Mouse (Mus musculus): ENCODE measurements around the gene Accs.

Gene Accs

GRCm38 (mm10) chr2:93849505-93850089, at the start of gene Accs:
Gene Accs (minus strand): TSS chr2:93849943.
- peak; percentile 71 for DNase-seq

- DNase-seq = peak; percentile 21
Measured at GRCm38 (mm10) chr2:93891611-93892280, 42.0 kb upstream of the Accs start.

GRCm38 (mm10) chr2:93890143-93890542, 40.4 kb upstream of the Accs start:
- DNase-seq = no peak

- DNase-seq = no peak
Measured at GRCm38 (mm10) chr2:93889071-93889470, 39.3 kb upstream of the Accs start.

GRCm38 (mm10) chr2:93888366-93888765, 38.6 kb upstream of the Accs start:
- no peak for DNase-seq

GRCm38 (mm10) chr2:93887273-93887672, 37.5 kb upstream of the Accs start:
- DNase-seq = no peak

- DNase-seq = no peak
Measured at GRCm38 (mm10) chr2:93886013-93886794, 36.5 kb upstream of the Accs start.

- no peak for DNase-seq
Measured at GRCm38 (mm10) chr2:93883066-93883465, 33.3 kb upstream of the Accs start.

GRCm38 (mm10) chr2:93881640-93882367, 32.1 kb upstream of the Accs start:
- no peak for DNase-seq

- DNase-seq = no peak
Measured at GRCm38 (mm10) chr2:93880981-93881380, 31.2 kb upstream of the Accs start.

- no peak for DNase-seq
Measured at GRCm38 (mm10) chr2:93880450-93880849, 30.7 kb upstream of the Accs start.

GRCm38 (mm10) chr2:93877005-93877404, 27.3 kb upstream of the Accs start:
- no peak for DNase-seq

- DNase-seq = no peak
Measured at GRCm38 (mm10) chr2:93874606-93875005, 24.9 kb upstream of the Accs start.

- no peak for DNase-seq
Measured at GRCm38 (mm10) chr2:93874227-93874514, 24.4 kb upstream of the Accs start.

GRCm38 (mm10) chr2:93873449-93874226, 23.9 kb upstream of the Accs start:
- no peak for DNase-seq

- DNase-seq = no peak
Measured at GRCm38 (mm10) chr2:93872257-93872656, 22.5 kb upstream of the Accs start.

GRCm38 (mm10) chr2:93871411-93871925, 21.7 kb upstream of the Accs start:
- no peak for DNase-seq

- peak; percentile 55 for DNase-seq
Measured at GRCm38 (mm10) chr2:93870842-93871241, 21.1 kb upstream of the Accs start.

GRCm38 (mm10) chr2:93869107-93869600, 19.4 kb upstream of the Accs start, which contains the start of gene Accsl:
Gene Accsl (minus strand): TSS chr2:93869157.
- DNase-seq = no peak

GRCm38 (mm10) chr2:93868566-93868965, 18.8 kb upstream of the Accs start:
- no peak for DNase-seq

- no peak for DNase-seq
Measured at GRCm38 (mm10) chr2:93863229-93863628, 13.5 kb upstream of the Accs start.

GRCm38 (mm10) chr2:93858845-93859244, 9.1 kb upstream of the Accs start:
- DNase-seq = no peak

Data from cerebellum, adult 11-12 months (tissue).